Mouse (Mus musculus) hindbrain, embryonic 13.5 days (tissue): ENCODE measurements around the gene Scp2. TPM values are rescaled to one million over a fixed set of nuclear protein-coding genes. Genes with fewer than 3 reads are reported as not detected.
A peak's percentile ranks its signal among the peaks of the same experiment; 100 is the strongest.

Source experiments
- ATAC-seq: fragments of 200-750 bp; cut with Nextera tagmentation; 2 replicates; pipeline ENCODE4 v1.8.0; 2017; ENCODE audit warnings: moderate TSS enrichment; ENCODE audit not compliant: low FRiP score
- H3K27ac ChIP-seq: fragments of 300-500 bp; sonication (generic); 2 replicates; pipeline ENCODE4 v1.5.1; 2015; ENCODE audit warnings: inconsistent platforms, mild to moderate bottlenecking, moderate library complexity
- H3K27me3 ChIP-seq: fragments of 300-500 bp; sonication (generic); 2 replicates; pipeline ENCODE4 v1.6.1; 2015; ENCODE audit warnings: mild to moderate bottlenecking, inconsistent platforms
- H3K36me3 ChIP-seq: fragments of 300-500 bp; sonication (generic); 2 replicates; pipeline ENCODE4 v1.6.1; 2015; ENCODE audit warnings: mild to moderate bottlenecking, inconsistent platforms
- H3K4me1 ChIP-seq: fragments of 300-500 bp; sonication (generic); replicated peaks from 2 replicates; pipeline ENCODE4 v1.6.1; 2015; ENCODE audit warnings: inconsistent platforms
- H3K4me2 ChIP-seq: fragments of 300-500 bp; sonication (generic); 2 replicates; pipeline ENCODE4 v1.6.1; 2015; ENCODE audit warnings: inconsistent platforms, mild to moderate bottlenecking, moderate library complexity
- H3K4me3 ChIP-seq: fragments of 300-500 bp; sonication (generic); 2 replicates; pipeline ENCODE4 v1.5.1; 2015; ENCODE audit warnings: mild to moderate bottlenecking, inconsistent platforms
- H3K9ac ChIP-seq: fragments of 300-500 bp; sonication (generic); 2 replicates; pipeline ENCODE4 v1.6.1; 2015; ENCODE audit warnings: mild to moderate bottlenecking, inconsistent platforms
- H3K9me3 ChIP-seq: fragments of 300-500 bp; sonication (generic); 2 replicates; pipeline ENCODE4 v1.6.1; 2016; ENCODE audit warnings: inconsistent platforms
- WGBS: fragments of 180-500 bp; shearing (Covaris S2); methylation state at CpG from one replicate; pipeline ENCODE4 v1.1.7; 2015; 5-methylcytosine and 5-hydroxymethylcytosine counted together
- polyA plus RNA-seq: library from polyadenylated mRNA; unstranded; fragments of >200 nt; fragmentation: Nextera tagmentation; extraction: Ambion mirVana; gene quantifications from 2 replicates; pipeline ENCODE4 v1.2.1, GENCODE M21; 2015

Gene Scp2
- polyA plus RNA-seq, 1 experiment from 2014 or later, result 228 TPM

DNA sequence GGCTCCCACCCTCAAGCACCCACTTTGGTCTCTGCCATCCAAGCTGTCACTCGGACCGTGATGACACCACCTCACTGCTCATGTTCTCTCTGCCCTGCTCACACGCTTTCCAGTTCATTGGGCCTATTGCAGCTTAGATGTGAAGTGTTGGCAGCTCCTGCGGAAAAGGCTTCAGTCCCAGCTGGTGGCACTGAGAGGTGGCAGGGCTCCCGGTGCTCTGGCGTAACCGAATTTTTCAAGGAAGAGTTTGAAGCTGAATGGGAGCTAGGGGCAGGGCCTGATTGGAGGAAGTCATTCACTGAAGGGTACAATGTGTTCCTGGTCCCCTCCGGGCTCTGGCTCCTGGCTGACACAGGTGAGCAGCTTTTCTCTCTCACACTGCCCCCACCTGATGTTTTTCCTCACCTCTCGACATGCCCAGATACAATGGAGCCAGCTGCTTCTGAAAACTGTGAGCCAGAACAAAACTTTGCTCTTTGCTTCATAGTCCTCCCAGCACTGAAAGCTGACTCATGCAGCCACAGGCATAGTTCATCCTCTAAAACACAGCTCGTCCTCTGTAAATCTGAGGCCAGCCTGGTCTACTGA is 93.0 kb downstream of the Scp2 start:
- Histone ChIP-seq H3K36me3 (peaks cover 89% of the 10 kb centered on the region), H3K4me2 (no peak overlapping the region), H3K4me1 (no peaks in the 10 kb centered on the region), H3K27me3 (no peaks in the 10 kb centered on the region), H3K27ac (no peak overlapping the region), H3K9me3 (no peaks in the 10 kb centered on the region), H3K4me3 (no peak overlapping the region), H3K9ac (no peak overlapping the region)
- WGBS, result 85% methylated on average over 10 of the region's 10 CpGs
- no peak for ATAC-seq

DNA sequence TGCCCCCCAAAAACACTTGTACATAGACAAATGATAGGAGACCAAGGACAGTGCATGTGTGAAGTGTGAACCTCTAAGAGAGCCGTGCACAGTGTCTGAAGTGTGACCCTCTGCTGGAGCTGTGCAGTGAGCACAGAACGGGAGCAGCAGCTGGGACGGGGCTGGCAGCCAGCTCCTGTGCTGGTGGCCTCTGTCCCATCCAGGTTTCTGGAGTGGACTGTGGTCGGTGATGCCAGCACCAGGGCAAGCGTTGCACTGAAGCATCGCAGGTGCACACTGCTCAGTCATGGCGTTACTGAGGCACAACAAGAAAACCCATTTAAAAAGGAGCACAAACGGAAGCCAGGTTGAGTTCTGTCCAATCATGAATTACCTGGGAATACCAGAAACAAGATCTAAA is 98.7 kb downstream of the Scp2 start:
- Histone ChIP-seq H3K9me3 (no peaks in the 10 kb centered on the region), H3K9ac (no peak overlapping the region), H3K4me2 (no peak overlapping the region), H3K36me3 (peaks cover 80% of the 10 kb centered on the region), H3K27me3 (no peaks in the 10 kb centered on the region), H3K4me1 (no peaks in the 10 kb centered on the region), H3K27ac (no peak overlapping the region), H3K4me3 (no peak overlapping the region)
- WGBS, result 91% methylated on average over 8 of the region's 8 CpGs
- no peak for ATAC-seq

DNA sequence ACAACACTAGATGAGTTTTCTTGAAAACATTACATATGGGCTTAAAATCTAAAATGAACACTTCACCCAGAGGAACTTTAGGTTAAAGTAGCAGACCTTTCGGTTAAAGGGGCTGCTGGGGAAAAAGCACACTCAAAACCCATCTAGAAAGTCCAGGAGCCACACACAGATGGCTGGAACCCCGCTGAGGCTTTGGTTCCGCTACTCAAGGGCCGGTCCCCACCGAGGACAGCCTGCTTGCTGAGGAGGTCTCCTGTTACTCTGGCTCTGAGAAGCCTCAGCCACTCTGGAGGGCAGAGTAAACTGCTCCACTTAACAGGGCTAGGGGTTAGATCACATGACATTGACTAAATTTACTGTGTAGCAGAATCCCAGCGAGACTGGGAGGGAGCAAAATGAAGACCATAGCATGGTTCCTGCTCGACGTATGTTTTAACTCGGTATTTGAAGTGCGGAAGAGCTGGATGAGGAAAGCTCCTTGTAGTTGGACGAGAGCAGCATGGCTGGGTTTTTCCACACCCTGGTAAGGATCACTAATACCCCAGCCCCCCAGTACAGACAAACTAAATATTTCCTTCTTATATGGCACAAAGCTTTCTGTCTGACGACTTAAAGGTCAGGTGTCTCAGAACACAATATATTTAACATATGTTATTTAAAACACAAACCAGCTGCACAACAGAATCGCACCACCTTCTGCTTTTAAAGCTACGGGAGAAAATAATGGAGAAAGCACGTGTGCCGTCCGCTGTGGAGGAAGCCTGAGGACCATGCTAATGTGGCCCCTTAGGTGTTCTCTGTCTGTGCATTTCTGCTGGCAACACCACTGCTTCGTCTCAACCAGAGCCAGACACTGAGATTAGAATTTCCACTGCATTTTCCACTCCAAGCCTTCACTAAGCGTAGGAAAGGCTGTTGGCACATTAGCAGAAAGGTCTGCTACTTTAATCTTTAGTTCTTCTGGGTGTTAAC is 99.4 kb downstream of the Scp2 start:
- H3K27me3 ChIP-seq, result no peaks in the 10 kb centered on the region
- H3K4me1 ChIP-seq, result no peaks in the 10 kb centered on the region
- H3K4me2 ChIP-seq, result no peak overlapping the region
- H3K4me3 ChIP-seq, result no peak overlapping the region
- WGBS, result 73% methylated on average over 19 of the region's 19 CpGs
- ATAC-seq, result no peak
- H3K27ac ChIP-seq, result no peak overlapping the region
- H3K9ac ChIP-seq, result no peak overlapping the region
- peaks cover 73% of the 10 kb centered on the region for H3K36me3 ChIP-seq
- no peaks in the 10 kb centered on the region for H3K9me3 ChIP-seq

DNA sequence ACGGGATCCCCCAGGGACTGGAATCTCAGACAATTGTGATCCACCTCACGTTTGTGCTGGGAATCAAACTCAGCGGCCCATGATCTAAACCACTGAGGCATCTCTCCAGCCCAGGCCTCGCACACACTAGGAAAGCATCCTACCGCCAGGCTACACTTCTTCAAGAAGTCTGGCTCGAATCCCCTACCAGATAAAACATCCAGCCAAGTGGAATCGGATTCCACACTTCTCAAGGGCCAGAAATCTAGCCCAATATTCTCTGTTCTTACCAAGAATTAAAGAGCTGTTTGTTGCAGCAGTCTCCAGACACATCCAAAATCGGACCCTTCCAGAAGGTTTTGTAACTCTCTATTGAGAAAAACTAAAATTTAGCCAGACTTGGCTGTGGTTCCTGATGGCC is 107.8 kb downstream of the Scp2 start:
- no peak for ATAC-seq
- Histone ChIP-seq H3K4me3 (no peak overlapping the region), H3K9ac (no peak overlapping the region), H3K4me1 (peaks cover 3% of the 10 kb centered on the region), H3K4me2 (no peak overlapping the region), H3K9me3 (no peaks in the 10 kb centered on the region), H3K27ac (no peak overlapping the region), H3K36me3 (peaks cover 7% of the 10 kb centered on the region), H3K27me3 (peaks cover 25% of the 10 kb centered on the region)
- WGBS, result 76% methylated on average over 8 of the region's 8 CpGs

DNA sequence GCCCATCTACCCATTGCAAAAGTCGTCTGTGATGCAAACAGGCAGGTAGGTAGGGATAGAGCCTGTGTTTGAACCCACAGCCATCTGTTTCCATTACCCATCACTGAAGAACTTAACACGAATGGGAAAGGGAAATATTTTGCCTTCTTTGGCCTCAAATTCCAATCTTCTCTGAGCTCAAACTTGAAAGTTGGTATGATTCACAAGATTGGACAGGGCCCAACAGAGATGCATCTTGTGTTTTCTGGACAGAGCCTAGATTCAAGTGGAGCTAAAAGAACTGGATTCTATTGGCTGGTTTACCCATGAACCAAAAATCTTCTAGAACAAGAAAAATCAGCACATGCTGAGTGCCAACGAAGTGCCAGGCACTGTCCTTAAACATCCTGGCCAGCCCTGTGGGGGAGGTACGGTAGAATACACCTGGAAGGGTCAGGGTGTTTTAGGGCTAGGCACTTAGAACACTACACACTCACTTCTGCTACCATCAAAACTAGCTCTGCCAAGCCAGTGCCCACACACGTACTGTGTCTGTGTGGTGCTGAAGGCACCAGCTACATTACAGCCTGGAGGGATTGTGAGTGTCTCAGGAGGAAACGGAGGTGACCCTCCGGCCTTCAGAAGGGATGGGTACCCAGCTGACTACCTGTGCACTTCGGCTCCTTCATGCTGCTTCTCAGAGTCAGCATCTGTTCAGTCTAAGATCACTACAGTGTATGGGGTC is 111.6 kb downstream of the Scp2 start:
- Histone ChIP-seq H3K4me3 (no peak overlapping the region), H3K4me1 (peaks cover 18% of the 10 kb centered on the region), H3K4me2 (no peak overlapping the region), H3K27me3 (peaks cover 62% of the 10 kb centered on the region), H3K9me3 (no peaks in the 10 kb centered on the region), H3K27ac (no peak overlapping the region), H3K36me3 (no peaks in the 10 kb centered on the region), H3K9ac (no peak overlapping the region)
- no peak for ATAC-seq
- WGBS, result 85% methylated on average over 8 of the region's 8 CpGs

DNA sequence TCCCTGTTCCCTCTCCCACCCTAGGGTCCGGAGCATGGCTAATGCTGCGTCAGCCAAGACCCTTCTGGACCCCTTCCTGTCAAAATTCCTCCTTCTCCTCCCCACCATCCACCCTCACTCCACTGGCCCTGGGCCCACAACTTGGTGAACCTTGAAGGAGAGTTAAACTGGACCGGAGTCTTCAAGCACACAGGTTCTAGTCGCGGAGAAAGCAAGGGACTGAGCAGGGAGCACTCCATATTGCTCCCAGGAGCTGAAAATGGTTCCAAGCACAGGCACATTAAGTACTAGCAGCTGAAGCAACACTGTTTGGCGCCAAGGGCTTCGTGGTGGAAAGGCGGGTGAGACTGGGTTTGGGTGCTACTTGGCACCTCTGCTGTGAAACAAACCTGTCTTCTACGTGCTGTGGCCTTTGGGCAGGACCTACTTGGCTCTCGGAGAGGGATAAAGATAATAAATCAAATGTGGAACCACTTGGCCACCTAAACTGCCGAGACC is 112.4 kb downstream of the Scp2 start:
- WGBS, result 41% methylated on average over 11 of the region's 11 CpGs
- ATAC-seq, result no peak
- H3K4me2 ChIP-seq, result peak overlapping the region; percentile 98
- H3K4me3 ChIP-seq, result peak overlapping the region; percentile 60
- H3K36me3 ChIP-seq, result no peaks in the 10 kb centered on the region
- H3K9ac ChIP-seq, result peak overlapping the region; percentile 71
- H3K27me3 ChIP-seq, result peaks cover 68% of the 10 kb centered on the region
- H3K9me3 ChIP-seq, result no peaks in the 10 kb centered on the region
- H3K4me1 ChIP-seq, result peaks cover 18% of the 10 kb centered on the region
- H3K27ac ChIP-seq, result no peak overlapping the region

DNA sequence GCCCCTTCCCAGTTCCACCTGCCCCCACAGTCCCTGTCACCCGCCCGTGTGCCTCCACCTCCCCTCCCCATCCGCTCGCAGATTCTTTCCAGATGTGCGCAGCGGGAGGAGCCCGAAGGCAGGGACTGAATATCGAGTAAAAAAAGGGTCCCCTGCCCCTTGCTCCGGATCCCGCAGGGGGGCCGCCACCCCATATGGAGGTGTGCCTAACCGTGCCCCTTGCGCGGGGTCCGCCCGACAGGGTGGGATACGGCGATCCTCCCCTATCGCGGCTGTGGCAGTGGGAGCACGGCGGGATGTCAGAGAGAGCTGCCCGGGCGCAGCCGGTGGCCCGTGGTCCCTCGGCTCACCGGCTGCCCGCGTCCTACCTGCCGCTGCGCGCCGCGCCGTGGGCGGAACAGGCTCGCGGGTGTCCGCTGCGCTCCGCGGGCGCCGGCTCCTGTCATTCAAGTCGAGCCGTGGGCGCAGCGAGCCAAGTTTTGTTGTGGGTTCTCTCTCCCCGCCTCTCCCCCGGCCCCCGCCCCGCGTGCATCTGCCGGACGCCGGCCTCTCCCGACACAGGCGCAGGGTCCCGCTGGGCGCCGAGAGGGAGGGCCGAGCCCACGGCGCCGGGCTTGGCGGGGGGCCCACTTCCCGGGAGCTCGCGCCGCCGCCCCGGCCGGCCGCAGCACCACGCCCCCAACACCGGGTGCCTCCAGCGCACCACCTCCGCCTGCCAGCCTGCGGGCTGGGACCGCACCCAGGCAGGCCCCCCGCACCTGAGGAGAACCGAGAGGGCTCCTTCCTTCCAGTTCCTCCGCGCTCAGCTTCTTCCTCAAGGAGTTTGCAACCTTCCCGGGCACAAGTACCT is 113.1 kb downstream of the Scp2 start:
- Histone ChIP-seq H3K36me3 (no peaks in the 10 kb centered on the region), H3K9ac (peak overlapping the region; percentile 71), H3K27ac (no peak overlapping the region), H3K4me1 (peaks cover 18% of the 10 kb centered on the region), H3K9me3 (no peaks in the 10 kb centered on the region), H3K27me3 (peaks cover 74% of the 10 kb centered on the region), H3K4me2 (peak overlapping the region; percentile 98), H3K4me3 (peak overlapping the region; percentile 60)
- no peak; the same call in 1 of the 2 replicates for ATAC-seq
- WGBS, result under 1% methylated on average over 83 of the region's 86 CpGs

DNA sequence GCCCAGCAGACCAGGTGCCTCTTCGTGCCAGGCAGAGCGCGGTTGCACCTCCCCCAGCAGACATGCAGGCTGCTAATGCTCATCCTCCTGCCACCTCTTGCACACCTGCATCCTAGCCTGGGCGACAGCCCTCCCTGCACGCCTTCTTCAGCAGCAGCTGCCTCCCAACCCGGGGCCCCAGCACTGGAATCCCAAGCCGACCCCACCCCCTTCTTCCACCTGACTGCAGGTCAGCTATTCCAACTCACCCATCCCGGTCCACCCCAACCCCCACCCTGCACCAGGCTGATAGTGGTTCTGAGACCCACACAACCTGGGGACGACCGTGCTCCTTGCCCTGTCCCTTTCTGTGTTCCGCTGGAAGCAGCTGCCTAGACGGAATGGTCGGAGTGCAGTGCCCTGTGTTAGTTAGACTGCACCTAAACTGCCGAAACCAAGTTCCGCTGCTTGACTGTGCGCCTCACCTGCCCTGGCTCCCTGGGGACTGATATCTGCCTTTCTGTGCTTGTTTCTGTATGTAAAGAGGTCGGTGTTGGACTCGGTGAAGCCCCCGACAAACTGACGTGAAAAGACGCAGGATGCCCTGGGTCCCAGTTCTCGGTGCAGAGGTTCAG is 113.8 kb downstream of the Scp2 start:
- Histone ChIP-seq H3K4me3 (peak overlapping the region; percentile 60), H3K4me2 (peak overlapping the region; percentile 98), H3K27me3 (peaks cover 78% of the 10 kb centered on the region), H3K27ac (no peak overlapping the region), H3K9me3 (no peaks in the 10 kb centered on the region), H3K9ac (peak overlapping the region; percentile 71), H3K4me1 (peaks cover 18% of the 10 kb centered on the region), H3K36me3 (no peaks in the 10 kb centered on the region)
- peak; percentile 41; the same call in 1 of the 2 replicates for ATAC-seq
- WGBS, result 5% methylated on average over 22 of the region's 22 CpGs

DNA sequence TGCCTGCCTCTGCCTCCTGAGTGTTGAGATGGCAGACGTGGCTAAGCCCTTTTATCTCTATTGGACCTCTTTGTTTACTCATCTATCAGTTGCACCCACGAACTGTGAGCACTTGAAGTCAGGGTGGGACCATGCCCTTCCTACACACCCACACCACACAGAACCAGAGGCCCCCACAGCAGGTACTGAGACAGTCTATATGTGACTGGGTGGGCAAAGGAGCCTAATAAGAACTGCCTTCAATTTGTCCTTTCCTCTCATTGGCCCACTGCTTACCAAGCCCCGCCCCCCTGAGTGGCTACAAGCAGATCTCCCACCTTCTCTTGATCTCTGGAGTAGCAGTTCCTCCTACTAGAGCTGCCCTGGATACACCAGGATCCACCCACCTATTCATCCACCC is 118.6 kb downstream of the Scp2 start:
- Histone ChIP-seq H3K36me3 (no peaks in the 10 kb centered on the region), H3K4me3 (no peak overlapping the region), H3K4me2 (no peak overlapping the region), H3K27ac (no peak overlapping the region), H3K4me1 (peaks cover 7% of the 10 kb centered on the region), H3K27me3 (peaks cover 45% of the 10 kb centered on the region), H3K9ac (no peak overlapping the region), H3K9me3 (no peaks in the 10 kb centered on the region)
- no peak for ATAC-seq
- 30% methylated on average over 3 of the region's 3 CpGs for WGBS

DNA sequence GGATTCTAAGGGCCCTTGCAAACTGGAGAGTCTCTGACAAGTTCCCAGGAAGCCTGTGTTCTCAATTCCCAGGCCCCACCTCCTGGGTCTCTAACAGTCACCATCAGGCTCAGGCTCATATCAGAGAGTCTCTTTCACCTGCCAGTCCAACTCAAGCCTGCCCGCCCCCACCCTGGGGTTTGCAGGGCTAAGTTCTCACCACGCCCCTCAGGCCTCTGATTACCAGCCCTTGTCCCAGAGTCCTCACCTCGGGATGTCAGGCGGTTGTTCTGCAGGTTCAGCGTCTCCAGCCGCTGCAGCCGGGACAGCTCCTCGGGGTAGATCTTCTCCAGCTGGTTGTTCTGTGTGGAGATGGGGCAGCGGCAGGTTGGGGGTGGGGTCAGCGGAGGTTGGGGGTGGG is 119.5 kb downstream of the Scp2 start:
- peaks cover 35% of the 10 kb centered on the region for H3K27me3 ChIP-seq
- H3K4me2 ChIP-seq, result no peak overlapping the region
- H3K4me1 ChIP-seq, result no peaks in the 10 kb centered on the region
- H3K9me3 ChIP-seq, result no peaks in the 10 kb centered on the region
- no peak overlapping the region for H3K27ac ChIP-seq
- H3K9ac ChIP-seq, result no peak overlapping the region
- ATAC-seq, result no peak
- H3K36me3 ChIP-seq, result no peaks in the 10 kb centered on the region
- 4% methylated on average over 10 of the region's 10 CpGs for WGBS
- no peak overlapping the region for H3K4me3 ChIP-seq

DNA sequence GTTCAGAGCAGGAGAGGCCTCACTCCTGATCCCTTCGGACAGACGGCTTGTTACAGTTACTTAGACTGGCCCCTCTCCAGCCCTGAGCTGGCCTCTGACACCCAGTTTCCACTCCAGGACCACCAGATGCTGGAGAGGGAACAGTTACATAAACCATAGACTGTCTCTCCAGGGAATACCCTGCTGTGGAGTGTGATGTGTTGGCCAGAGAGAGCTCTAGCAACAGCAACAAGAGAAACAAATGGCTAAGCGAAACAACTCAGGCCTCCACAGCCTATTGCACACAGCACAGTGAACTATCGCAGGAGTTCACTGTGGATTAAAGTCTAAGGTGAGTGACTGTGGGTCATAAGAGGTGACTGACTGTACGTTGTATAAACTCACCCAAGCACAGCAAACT is 120.2 kb downstream of the Scp2 start:
- H3K4me1 ChIP-seq, result no peaks in the 10 kb centered on the region
- H3K4me2 ChIP-seq, result no peak overlapping the region
- WGBS, result 78% methylated on average over 5 of the region's 5 CpGs
- H3K9ac ChIP-seq, result no peak overlapping the region
- H3K4me3 ChIP-seq, result no peak overlapping the region
- H3K27me3 ChIP-seq, result peaks cover 29% of the 10 kb centered on the region
- no peaks in the 10 kb centered on the region for H3K36me3 ChIP-seq
- no peak for ATAC-seq
- no peaks in the 10 kb centered on the region for H3K9me3 ChIP-seq
- no peak overlapping the region for H3K27ac ChIP-seq
